ENCODE assay signal across 9 mouse cellular contexts in genomic region chr6:94080933-94081545, GRCm38 (mm10).
DNase-seq lines count a peak whose midpoint lies in the region; ATAC-seq and TF ChIP-seq lines count a peak whose summit lies in the region.
"Had no signal": no experiment of that assay in that cellular context is flagged by ENCODE, and none has a peak within 500 bp of the region (broad histone marks: within the 10 kb centered on the region; RNA-seq: fewer than 3 reads in every experiment).

No protein-coding gene starts in this region.

- CTCF ChIA-PET in Patski (lab: Charles Lee) = interaction anchor here (1.1 to 1.5 kb wide), 3 partner anchors 10 to 384 kb away, joined by 4 to 6 read pairs (median 5); no protein-coding TSS in a partner anchor

- POLR2A ChIA-PET in Patski (lab: Charles Lee) = interaction anchor here (0.6 kb wide), 1 partner anchor 146 kb away, joined by 3 read pairs; no protein-coding TSS in a partner anchor

- no peak overlapping the region for H3K27ac ChIP-seq in heart, embryonic 10.5 days
- no peak overlapping the region for H3K27ac ChIP-seq in lung, embryonic 16.5 days (ENCODE audit: low read length)
- H3K27ac ChIP-seq in stomach, postnatal 0 days (replicated peaks) = no peak overlapping the region
- H3K27ac ChIP-seq: macrophage had no signal

- peak; percentile 66 for DNase-seq in heart, adult 8-10 months (ENCODE audit: low spot score)
- no peak for DNase-seq in heart, embryonic 10.5 days (ENCODE audit: low spot score)
- DNase-seq in Patski (ENCODE audit: low read depth, low spot score) = peak; percentile 20
- peak; percentile 85 to 88 for DNase-seq in cerebellum, postnatal 10 days
- DNase-seq in frontal cortex, postnatal 36 days (ENCODE audit: low spot score in 2 of 2) = peak; percentile 79 to 86
- peak; percentile 74 to 86 for DNase-seq in layer of hippocampus, adult 8-10 months (ENCODE audit: low spot score in 2 of 2)
- peak; percentile 70 for DNase-seq in stomach, postnatal 0 days (ENCODE audit: low spot score)

- in situ Hi-C loops in Patski (cut with MboI; ENCODE audit: low pct_unique_long_range_greater_than_20kb) = loop anchor here (5.0 to 10.0 kb wide), 2 partner anchors 54 to 321 kb away; no protein-coding TSS in a partner anchor

- WGBS in heart, embryonic 10.5 days = 20% methylated on average over 4 of the region's 4 CpGs
- WGBS in lung, embryonic 16.5 days = 14% methylated on average over 4 of the region's 4 CpGs
- WGBS in stomach, postnatal 0 days = 8% methylated on average over 4 of the region's 4 CpGs

- H3K4me2 ChIP-seq in lung, embryonic 16.5 days (ENCODE audit: low read depth, low read length) = no peak overlapping the region
- no peak overlapping the region for H3K4me2 ChIP-seq in stomach, postnatal 0 days (replicated peaks; ENCODE audit: low read depth)

- H3K4me1 ChIP-seq in heart, embryonic 10.5 days = peaks cover 63% of the 10 kb centered on the region
- peaks cover 18% of the 10 kb centered on the region for H3K4me1 ChIP-seq in lung, embryonic 16.5 days (replicated peaks; ENCODE audit: control insufficient read depth, insufficient read depth, low read length)
- H3K4me1 ChIP-seq in stomach, postnatal 0 days (replicated peaks; ENCODE audit: control insufficient read depth, insufficient read depth) = 0 out of 2 replicates have a peak, but pooled peaks cover 2% of the 10 kb centered on the region

- TF ChIP-seq CTCF in Patski (IDR thresholded peaks at IDR 0.05) = peak; percentile 83
- TF ChIP-seq CTCF in stomach, postnatal 0 days (IDR thresholded peaks at IDR 0.05; ENCODE audit: low read depth) = peak; percentile 98

- H3K36me3 ChIP-seq in heart, embryonic 10.5 days = no peaks in the 10 kb centered on the region
- no peaks in the 10 kb centered on the region for H3K36me3 ChIP-seq in lung, embryonic 16.5 days (ENCODE audit: control insufficient read depth, insufficient read depth, low read length)
- H3K36me3 ChIP-seq in stomach, postnatal 0 days (ENCODE audit: control insufficient read depth, insufficient read depth, low read length) = no peaks in the 10 kb centered on the region

- no peak overlapping the region for H3K4me3 ChIP-seq in heart, embryonic 10.5 days
- no peak overlapping the region for H3K4me3 ChIP-seq in lung, embryonic 16.5 days (ENCODE audit: low read length)
- H3K4me3 ChIP-seq in stomach, postnatal 0 days (ENCODE audit: low read depth, low read length) = no peak overlapping the region

- H3K9me3 ChIP-seq in heart, embryonic 10.5 days = no peaks in the 10 kb centered on the region
- no peaks in the 10 kb centered on the region for H3K9me3 ChIP-seq in lung, embryonic 16.5 days (ENCODE audit: control insufficient read depth, low read length)
- H3K9me3 ChIP-seq in stomach, postnatal 0 days (ENCODE audit: control insufficient read depth, low read length) = no peaks in the 10 kb centered on the region

- no peaks in the 10 kb centered on the region for H3K27me3 ChIP-seq in heart, embryonic 10.5 days (ENCODE audit: insufficient read depth, poor library complexity, severe bottlenecking)
- no peaks in the 10 kb centered on the region for H3K27me3 ChIP-seq in Patski
- no peaks in the 10 kb centered on the region for H3K27me3 ChIP-seq in lung, embryonic 16.5 days (ENCODE audit: control insufficient read depth, insufficient read depth, low read depth, low read length)
- no peaks in the 10 kb centered on the region for H3K27me3 ChIP-seq in stomach, postnatal 0 days (ENCODE audit: control insufficient read depth, insufficient read depth, low read length)

- no peak overlapping the region for H3K9ac ChIP-seq in lung, embryonic 16.5 days (ENCODE audit: low read length)
- H3K9ac ChIP-seq in stomach, postnatal 0 days (ENCODE audit: low read length) = no peak overlapping the region

- no peak for TF ChIP-seq EP300 in stomach, postnatal 0 days (optimal IDR thresholded peaks at IDR 0.05)

- no peak for ATAC-seq in Patski
- peak; percentile 15; the same call in 1 of the 2 replicates for ATAC-seq in lung, embryonic 16.5 days (ENCODE audit: low read depth)
- no peak for ATAC-seq in stomach, postnatal 0 days (ENCODE audit: low FRiP score, low TSS enrichment)
